Mouse (Mus musculus) A20 (cell line): Measurements from ENCODE around the gene Xlr4c.
"Not testable (repeated sequence)": the region's sequence is repeated elsewhere in the genome, so short reads cannot be mapped to it uniquely, and the experiment has no call there.

ENCODE experiments used
- DNase-seq: peaks from one replicate; pipeline ENCODE4 v3.0.0-alpha.2; 2011; ENCODE audit warnings: low read depth, low spot score

Gene Xlr4c

DNA sequence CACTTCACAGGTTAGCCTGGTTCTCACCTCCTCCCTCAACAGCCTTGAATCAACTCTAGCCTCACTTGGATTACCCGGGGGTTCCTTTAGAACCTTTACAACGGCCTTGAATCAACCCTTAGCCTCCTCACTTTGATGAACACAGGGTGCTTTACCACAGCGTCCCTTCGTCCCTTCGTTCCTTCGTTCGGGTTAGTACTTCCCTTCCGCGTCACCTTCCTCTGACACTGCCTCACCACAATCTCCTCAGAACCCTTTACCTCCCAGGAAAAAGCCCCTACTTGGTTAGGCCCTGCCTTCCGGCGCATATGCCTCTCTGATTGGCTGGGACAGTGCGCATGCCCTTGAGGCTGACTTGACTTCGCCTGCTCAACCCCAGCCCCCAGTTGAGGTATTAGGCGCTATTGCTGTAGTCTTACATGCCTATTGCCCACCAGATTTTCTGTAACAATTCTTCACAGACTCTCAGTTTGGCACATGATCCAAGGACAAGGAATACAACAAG, at the start of gene Xlr4c:
Gene Xlr4c (minus strand): TSS at position 310 of the 505 bp plus-strand sequence.
- not testable (repeated sequence) for DNase-seq

DNA sequence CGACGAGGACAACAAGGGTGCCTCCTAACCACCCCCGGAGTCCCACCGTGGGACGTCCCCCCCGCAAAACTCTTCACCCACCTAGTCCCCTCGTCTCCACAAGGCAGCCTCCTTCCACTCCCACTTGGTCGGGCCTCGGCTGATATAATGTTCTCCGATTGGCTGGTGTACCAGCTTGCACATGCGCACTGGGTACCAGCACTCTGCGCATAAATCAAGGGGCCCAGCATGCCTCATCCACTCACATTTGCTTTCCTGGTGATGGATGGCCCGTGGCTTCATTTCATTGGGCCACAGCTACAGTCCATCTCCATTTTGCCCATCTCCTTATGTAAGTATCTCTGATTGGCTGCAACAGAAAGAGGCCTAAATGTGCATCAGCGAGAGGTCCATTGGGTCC, 22.3 kb upstream of the Xlr4c start, which contains the start of gene Xlr3c:
Gene Xlr3c (minus strand): TSS at position 121 of the 400 bp plus-strand sequence.
- DNase-seq = not testable (repeated sequence)

DNA sequence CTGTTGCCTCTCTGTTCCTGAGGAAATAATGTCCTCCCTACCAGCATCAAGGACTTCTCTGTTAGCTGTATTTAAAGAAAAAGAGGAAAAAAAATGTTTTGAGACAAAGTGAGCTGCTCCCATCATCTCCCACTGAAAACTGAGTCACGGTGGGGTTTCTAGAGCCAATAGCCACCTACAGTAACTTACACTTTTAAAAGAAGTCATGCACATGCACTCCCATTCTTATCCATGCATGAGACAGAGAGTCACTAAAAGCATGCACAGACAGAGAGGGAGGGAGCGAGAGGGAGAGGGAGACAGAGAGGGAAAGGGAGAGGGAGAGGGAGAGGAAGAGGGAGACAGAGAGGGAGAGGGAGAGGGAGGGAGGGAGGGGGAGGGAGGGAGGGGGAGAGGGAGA, 19.5 kb upstream of the Xlr4c start:
- DNase-seq = not testable (repeated sequence)

GRCm38 (mm10) chrX:73229288-73229687, 13.6 kb downstream of the Xlr4c start:
- DNase-seq = no peak

GRCm38 (mm10) chrX:73228606-73229214, 14.2 kb downstream of the Xlr4c start:
- DNase-seq = peak; percentile 79

DNA sequence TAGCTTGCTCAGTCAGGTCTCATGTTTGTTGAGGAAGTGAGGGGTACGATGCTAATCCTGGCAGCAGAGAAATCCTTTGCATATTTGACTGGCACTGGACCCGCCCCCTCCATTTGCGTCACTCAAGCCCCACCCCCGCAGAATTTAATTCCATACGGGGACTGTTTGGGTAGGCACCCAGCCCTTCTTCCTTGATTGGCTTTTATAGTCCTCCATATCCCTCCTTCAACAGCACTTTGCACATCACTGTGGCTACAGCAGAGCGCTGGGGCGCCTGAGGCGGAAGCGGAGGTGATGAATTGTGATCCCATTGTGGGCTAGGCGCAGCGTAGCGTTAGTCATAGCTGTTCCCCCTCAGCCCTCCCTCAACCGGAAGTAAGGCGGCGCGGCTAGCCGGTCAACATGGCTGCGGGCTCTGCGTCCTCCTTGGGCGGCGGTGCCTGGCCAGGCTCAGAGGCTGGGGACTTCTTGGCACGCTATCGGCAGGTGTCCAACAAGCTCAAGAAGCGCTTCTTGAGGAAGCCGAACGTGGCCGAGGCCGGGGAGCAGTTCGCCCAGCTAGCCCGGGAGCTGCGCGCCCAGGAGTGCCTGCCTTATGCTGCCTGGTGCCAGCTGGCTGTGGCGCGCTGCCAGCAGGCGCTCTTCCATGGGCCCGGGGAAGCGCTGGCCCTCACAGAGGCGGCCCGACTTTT, 14.9 kb downstream of the Xlr4c start, which contains the start of gene F8a:
Gene F8a (plus strand): TSS at position 378 of the 692 bp plus-strand sequence.
- DNase-seq = peak; percentile 87

GRCm38 (mm10) chrX:73225365-73225764, 17.6 kb downstream of the Xlr4c start:
- no peak for DNase-seq

DNA sequence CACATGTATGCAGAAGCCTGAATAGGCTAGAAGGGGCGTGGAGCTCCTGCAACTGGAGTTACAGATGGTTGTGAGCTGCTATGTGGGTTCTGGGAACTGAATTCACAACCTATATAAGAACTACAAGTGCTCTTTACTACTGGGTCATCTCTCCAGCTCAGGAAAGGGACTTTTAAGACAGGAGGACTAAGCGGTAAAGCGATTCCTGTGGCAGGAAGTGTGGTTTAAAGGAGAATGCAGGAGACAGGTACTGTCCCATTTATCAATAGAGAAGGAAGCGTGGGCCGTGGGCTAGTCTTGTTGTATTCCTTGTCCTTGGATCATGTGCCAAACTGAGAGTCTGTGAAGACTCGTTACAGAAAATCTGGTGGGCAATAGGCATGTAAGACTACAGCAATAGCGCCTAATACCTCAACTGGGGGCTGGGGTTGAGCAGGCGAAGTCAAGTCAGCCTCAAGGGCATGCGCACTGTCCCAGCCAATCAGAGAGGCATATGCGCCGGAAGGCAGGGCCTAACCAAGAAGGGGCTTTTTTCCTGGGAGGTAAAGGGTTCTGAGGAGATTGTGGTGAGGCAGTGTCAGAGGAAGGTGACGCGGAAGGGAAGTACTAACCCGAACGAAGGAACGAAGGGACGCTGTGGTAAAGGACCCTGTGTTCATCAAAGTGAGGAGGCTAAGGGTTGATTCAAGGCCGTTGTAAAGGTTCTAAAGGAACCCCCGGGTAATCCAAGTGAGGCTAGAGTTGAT, 28.9 kb downstream of the Xlr4c start, which contains the start of gene Xlr4b:
Gene Xlr4b (plus strand): TSS at position 515 of the 746 bp plus-strand sequence.
- not testable (repeated sequence) for DNase-seq

DNA sequence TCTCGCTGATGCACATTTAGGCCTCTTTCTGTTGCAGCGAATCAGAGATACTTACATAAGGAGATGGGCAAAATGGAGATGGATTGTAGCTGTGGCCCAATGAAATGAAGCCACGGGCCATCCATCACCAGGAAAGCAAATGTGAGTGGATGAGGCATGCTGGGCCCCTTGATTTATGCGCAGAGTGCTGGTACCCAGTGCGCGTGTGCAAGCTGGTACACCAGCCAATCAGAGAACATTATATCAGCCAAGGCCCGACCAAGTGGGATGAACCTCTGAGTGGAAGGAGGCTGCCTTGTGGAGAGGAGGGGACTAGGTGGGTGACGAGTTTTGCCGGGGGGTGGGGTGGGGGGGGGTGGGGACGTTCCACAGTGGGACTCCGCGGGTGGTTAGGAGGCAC, 51.0 kb downstream of the Xlr4c start, which contains the start of gene Xlr3b:
Gene Xlr3b (plus strand): TSS at position 274 of the 400 bp plus-strand sequence.
- DNase-seq = not testable (repeated sequence)
